ENCODE assay signal across 17 mouse cellular contexts in the genomic region with DNA sequence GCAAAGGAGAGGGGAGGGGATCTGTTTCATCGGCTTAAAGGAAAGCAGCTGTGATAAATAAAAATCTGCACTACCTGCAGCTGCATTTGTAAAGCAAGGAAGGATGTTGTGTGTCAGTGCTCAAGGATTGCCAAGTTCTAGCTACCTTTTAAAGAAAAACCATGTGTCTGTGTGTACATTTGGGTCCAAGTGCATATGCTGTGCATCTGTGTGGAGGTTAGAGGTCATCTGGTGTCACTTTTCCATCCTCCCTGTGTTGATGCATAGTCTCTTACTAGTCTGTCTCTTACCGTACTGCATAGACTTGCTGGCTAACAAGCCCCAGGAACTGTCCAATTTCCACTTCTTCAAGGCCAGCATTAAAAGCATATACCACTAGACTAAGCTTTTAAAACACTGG.
"Had no signal": no experiment of that assay in that cellular context is flagged by ENCODE, and none has a peak within 500 bp of the region (broad histone marks: within the 10 kb centered on the region; RNA-seq: fewer than 3 reads in every experiment).

No protein-coding gene starts in this region.

- H3K4me2 ChIP-seq: liver, embryonic 13.5 days; midbrain, embryonic 12.5 days had no signal

- H3K27me3 ChIP-seq: liver, embryonic 13.5 days; midbrain, embryonic 12.5 days had no signal

- H3K4me3 ChIP-seq: layer of hippocampus, adult 2 months; liver, embryonic 13.5 days; midbrain, embryonic 12.5 days; myocyte had no signal

- H3K9ac ChIP-seq: liver, embryonic 13.5 days; midbrain, embryonic 12.5 days had no signal

- H3K9me3 ChIP-seq: liver, embryonic 13.5 days; midbrain, embryonic 12.5 days had no signal

- H3K4me1 ChIP-seq: liver, embryonic 13.5 days had no signal

- DNase-seq: kidney, adult 11 months; kidney, adult 8-10 months; kidney, postnatal 25 days; layer of hippocampus, adult 9-11 months; liver, embryonic 13.5 days; lung, adult 2 months; lung, postnatal 14 days; lung, postnatal 4 days; right cerebral cortex, adult 18-20 months; right cerebral cortex, postnatal 25 days; spleen, adult 18-20 months; thymus, adult 18-20 months; thymus, postnatal 36 days had no signal

- ATAC-seq: midbrain, embryonic 16.5 days had no signal

- H3K36me3 ChIP-seq: liver, embryonic 13.5 days; midbrain, embryonic 12.5 days had no signal

- H3K27ac ChIP-seq: layer of hippocampus, adult 2 months; liver, embryonic 13.5 days; midbrain, embryonic 12.5 days had no signal
